ENCODE assay signal across 20 mouse cellular contexts in genomic region chr10:69383186-69383585, GRCm38 (mm10). TPM values are rescaled to one million over a fixed set of nuclear protein-coding genes. Genes with fewer than 3 reads are reported as not detected.
"Had no signal": no experiment of that assay in that cellular context is flagged by ENCODE, and none has a peak within 500 bp of the region (broad histone marks: within the 10 kb centered on the region; RNA-seq: fewer than 3 reads in every experiment).

No protein-coding gene starts in this region.

- DNase-seq: kidney, postnatal 14 days; kidney, postnatal 4 days; left cerebral cortex, postnatal 4 days; liver, postnatal 0 days; lung, embryonic 14.5 days; right cerebral cortex, adult 18-20 months; right cerebral cortex, postnatal 14 days; right cerebral cortex, postnatal 4 days; thymus, adult 2 months; thymus, postnatal 14 days; thymus, postnatal 4 days had no signal

- H3K9ac ChIP-seq: limb, embryonic 12.5 days; limb, embryonic 15.5 days; liver, embryonic 14.5 days; liver, postnatal 0 days; lung, embryonic 14.5 days; midbrain, embryonic 12.5 days had no signal

- H3K27ac ChIP-seq: limb, embryonic 12.5 days; limb, embryonic 15.5 days; liver, embryonic 14.5 days; macrophage; midbrain, embryonic 12.5 days; stomach, postnatal 0 days had no signal

- H3K4me1 ChIP-seq: limb, embryonic 12.5 days; limb, embryonic 15.5 days; midbrain, embryonic 12.5 days had no signal

- H3K36me3 ChIP-seq: limb, embryonic 12.5 days; limb, embryonic 15.5 days; midbrain, embryonic 12.5 days had no signal

- H3K4me2 ChIP-seq: limb, embryonic 12.5 days; limb, embryonic 15.5 days; liver, embryonic 11.5 days; lung, embryonic 14.5 days; midbrain, embryonic 12.5 days had no signal

- ATAC-seq: liver, postnatal 0 days; lung, postnatal 0 days had no signal

- H3K27me3 ChIP-seq: limb, embryonic 12.5 days; limb, embryonic 15.5 days; midbrain, embryonic 12.5 days had no signal

- H3K9me3 ChIP-seq: limb, embryonic 12.5 days; limb, embryonic 15.5 days; midbrain, embryonic 12.5 days had no signal

- H3K4me3 ChIP-seq: limb, embryonic 12.5 days; limb, embryonic 15.5 days; midbrain, embryonic 12.5 days had no signal

RNA-seq across cellular contexts. Expression of gene Ank3, which starts 15.4 kb away (rescaled TPM):
- total RNA-seq: megakaryocyte, adult 5-6 weeks had no signal
- polyA plus RNA-seq: macrophage had no signal
